Mouse (Mus musculus) C2C12 (cell line): ENCODE data around the gene Gpr108. TPM values are rescaled to one million over a fixed set of nuclear protein-coding genes. Genes with fewer than 3 reads are reported as not detected.

Source experiments
- H3K27me3 ChIP-seq: one replicate; pipeline ENCODE4 v1.6.1; 2011; ENCODE audit not compliant: control insufficient read depth, insufficient read depth, insufficient read length
- H3K36me3 ChIP-seq: one replicate; pipeline ENCODE4 v1.6.1; 2011; ENCODE audit not compliant: control insufficient read depth, insufficient read depth
- H3K4me3 ChIP-seq: one replicate; pipeline ENCODE4 v1.5.1; 2011; ENCODE audit warnings: mild to moderate bottlenecking, control low read depth; ENCODE audit not compliant: poor library complexity, insufficient read depth, severe bottlenecking
- H3K79me2 ChIP-seq: one replicate; pipeline ENCODE4 v1.6.1; 2011; ENCODE audit not compliant: control insufficient read depth, insufficient read depth
- H3K79me3 ChIP-seq: one replicate; pipeline ENCODE4 v1.6.1; 2011; ENCODE audit warnings: low read depth, control low read depth
- H3ac ChIP-seq: one replicate; pipeline ENCODE3; 2011; ENCODE audit warnings: low read depth; ENCODE audit not compliant: control insufficient read depth, insufficient read length
- CEBPB ChIP-seq: IDR thresholded peaks from one replicate; pipeline ENCODE4 v1.6.1; 2011; ENCODE audit warnings: low read depth, mild to moderate bottlenecking, control low read depth, moderate library complexity
- CTCF ChIP-seq: IDR thresholded peaks from one replicate; pipeline ENCODE4 v1.5.1; 2011; ENCODE audit not compliant: control insufficient read depth, insufficient read depth, insufficient read length
- FOSL1 ChIP-seq: IDR thresholded peaks from one replicate; pipeline ENCODE4 v1.8.0; 2011; ENCODE audit warnings: mild to moderate bottlenecking, low read length; ENCODE audit not compliant: poor library complexity, insufficient read depth, severe bottlenecking
- MAX ChIP-seq: IDR thresholded peaks from one replicate; pipeline ENCODE4 v1.6.1; 2011; ENCODE audit warnings: mild to moderate bottlenecking, control low read depth
- MYOD1 ChIP-seq: IDR thresholded peaks from one replicate; pipeline ENCODE4 v1.6.1; 2011; ENCODE audit warnings: low read depth; ENCODE audit not compliant: control insufficient read depth, insufficient read length
- MYOG ChIP-seq: IDR thresholded peaks from one replicate; pipeline ENCODE4 v1.6.1; 2011; ENCODE audit not compliant: control insufficient read depth, insufficient read length; ENCODE audit errors: extremely low read depth
- USF1 ChIP-seq: IDR thresholded peaks from one replicate; pipeline ENCODE4 v1.6.1; 2011; ENCODE audit warnings: low read depth, mild to moderate bottlenecking, control low read depth, moderate library complexity
- polyA plus RNA-seq: library from polyadenylated mRNA; unstranded; fragments of >200 nt; fragmentation: generic; extraction: Trizol; gene quantifications from one replicate; pipeline ENCODE4 v1.2.1, GENCODE M21; 2012; ENCODE audit warnings: missing spikeins

Gene Gpr108
- polyA plus RNA-seq, 1 experiment = 24.7 TPM

DNA sequence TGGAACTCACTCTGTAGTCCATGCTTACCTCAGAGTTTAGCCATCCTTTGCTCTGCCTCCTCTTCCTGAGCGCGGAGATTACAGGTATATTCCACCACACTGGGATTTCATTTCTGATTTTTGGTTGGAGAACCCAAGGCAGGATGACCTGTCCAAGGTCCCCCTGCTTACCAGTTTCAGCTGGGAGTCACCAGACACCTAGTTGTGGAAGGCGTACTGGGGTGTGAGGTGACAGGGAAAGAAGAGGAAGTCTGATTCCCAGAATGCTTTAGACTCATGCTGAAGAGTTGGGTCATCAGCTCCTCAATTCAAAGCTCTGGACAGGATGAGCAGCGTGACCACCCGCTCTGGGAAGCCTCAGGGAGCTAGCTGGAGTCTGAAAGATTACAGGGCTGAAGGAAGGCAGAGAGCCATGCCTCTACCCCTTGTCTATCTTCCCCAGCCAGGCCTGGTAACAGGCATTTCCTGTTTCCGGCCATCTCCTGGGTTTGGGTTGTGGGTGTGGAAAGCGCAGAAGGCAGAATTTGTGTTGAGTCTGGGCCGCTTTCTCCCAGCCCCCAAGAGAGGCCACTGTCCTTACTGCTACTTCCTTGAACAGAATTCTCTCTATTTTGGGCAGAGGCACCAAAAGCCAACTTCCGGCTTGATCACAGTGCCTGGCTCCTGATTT, 41.9 kb upstream of the Gpr108 start:
- peaks cover 10% of the 10 kb centered on the region for H3K27me3 ChIP-seq
- H3K4me3 ChIP-seq = no peak overlapping the region
- H3ac ChIP-seq = no peak overlapping the region
- H3K79me2 ChIP-seq = no peaks in the 10 kb centered on the region
- H3K79me3 ChIP-seq = no peaks in the 10 kb centered on the region
- no peaks in the 10 kb centered on the region for H3K36me3 ChIP-seq
- no peak for TF ChIP-seq MYOD1
- no peak for TF ChIP-seq USF1
- TF ChIP-seq FOSL1 = no peak
- TF ChIP-seq CTCF = no peak
- TF ChIP-seq MYOG = no peak
- no peak for TF ChIP-seq MAX
- no peak for TF ChIP-seq CEBPB

DNA sequence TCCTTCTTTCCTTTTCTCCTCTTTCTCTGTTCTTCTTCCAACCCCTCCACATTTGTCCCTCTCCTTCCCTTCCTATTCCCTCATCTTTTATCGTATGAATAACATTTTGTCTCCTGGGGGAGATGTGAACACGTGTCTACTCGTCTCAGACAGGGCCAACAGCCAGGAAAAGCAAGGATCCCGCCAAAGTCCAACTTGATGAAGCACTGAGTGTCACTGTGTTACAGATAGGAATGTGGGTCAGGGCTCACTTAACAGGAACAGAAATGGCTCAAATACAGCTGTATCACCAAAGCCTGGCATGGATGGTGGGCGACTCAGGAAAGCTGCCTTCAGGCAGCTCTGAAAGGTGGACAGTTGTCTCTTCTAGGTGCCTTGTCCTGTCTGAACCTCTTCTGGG, 41.0 kb upstream of the Gpr108 start:
- no peak overlapping the region for H3ac ChIP-seq
- H3K4me3 ChIP-seq = no peak overlapping the region
- TF ChIP-seq FOSL1 (no peak), MAX (no peak), MYOG (no peak), CTCF (no peak), MYOD1 (no peak), USF1 (no peak), CEBPB (no peak)
- H3K27me3 ChIP-seq = peaks cover 5% of the 10 kb centered on the region
- no peaks in the 10 kb centered on the region for H3K79me2 ChIP-seq
- H3K79me3 ChIP-seq = no peaks in the 10 kb centered on the region
- H3K36me3 ChIP-seq = no peaks in the 10 kb centered on the region

DNA sequence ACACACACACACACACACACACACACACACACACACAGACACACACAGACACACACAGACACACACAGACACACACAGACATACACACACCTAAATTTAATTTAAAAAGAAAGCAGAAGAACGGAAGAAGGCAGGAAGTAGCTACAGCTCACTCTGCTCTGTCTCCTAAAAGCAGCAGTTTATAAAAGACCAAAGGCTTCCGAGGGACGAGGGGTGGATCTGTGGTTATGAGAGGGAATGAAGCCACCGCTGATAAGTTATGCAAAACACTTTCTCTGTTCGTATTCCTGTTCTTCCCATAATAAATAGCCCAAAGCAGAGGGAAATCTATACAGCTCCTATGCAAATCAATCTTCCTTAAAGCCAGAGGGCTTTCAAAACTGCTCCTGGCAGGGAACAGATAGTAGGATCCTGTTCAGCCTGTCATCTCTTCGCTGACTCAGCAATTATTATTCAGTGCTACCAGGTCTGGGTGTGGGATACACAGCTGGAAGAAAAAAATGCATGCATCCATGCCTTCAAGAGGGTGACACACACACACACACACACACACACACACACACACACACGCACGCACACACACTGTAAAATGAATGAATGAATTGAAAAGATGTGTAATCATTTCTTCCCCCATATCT, 38.6 kb upstream of the Gpr108 start:
- peaks cover 21% of the 10 kb centered on the region for H3K27me3 ChIP-seq
- no peaks in the 10 kb centered on the region for H3K36me3 ChIP-seq
- H3K79me2 ChIP-seq = no peaks in the 10 kb centered on the region
- TF ChIP-seq MYOG = no peak
- TF ChIP-seq CTCF = no peak
- no peak overlapping the region for H3ac ChIP-seq
- no peak overlapping the region for H3K4me3 ChIP-seq
- no peaks in the 10 kb centered on the region for H3K79me3 ChIP-seq

DNA sequence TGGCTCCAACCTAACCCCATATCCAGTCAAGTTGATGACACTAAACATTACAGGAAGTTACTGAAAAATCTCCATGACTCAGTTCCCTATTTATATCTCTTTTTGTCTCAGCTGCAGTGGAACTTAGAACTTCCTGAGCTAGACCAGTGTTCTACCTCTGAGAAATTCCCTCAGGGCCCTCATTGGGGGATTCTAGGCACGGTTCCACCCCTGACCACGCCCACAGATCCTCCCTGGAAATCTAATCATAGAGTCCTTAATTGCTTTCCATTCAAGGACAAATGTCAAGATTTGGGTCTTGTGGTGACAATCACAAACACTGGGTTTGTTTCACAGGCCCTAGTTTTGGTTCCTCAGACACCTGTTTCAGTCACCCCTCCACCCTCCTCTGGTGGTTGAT, 36.8 kb upstream of the Gpr108 start:
- H3K36me3 ChIP-seq = no peaks in the 10 kb centered on the region
- H3K79me2 ChIP-seq = no peaks in the 10 kb centered on the region
- TF ChIP-seq USF1 (no peak), CTCF (no peak), MAX (no peak), FOSL1 (no peak), MYOG (no peak), MYOD1 (no peak), CEBPB (no peak)

DNA sequence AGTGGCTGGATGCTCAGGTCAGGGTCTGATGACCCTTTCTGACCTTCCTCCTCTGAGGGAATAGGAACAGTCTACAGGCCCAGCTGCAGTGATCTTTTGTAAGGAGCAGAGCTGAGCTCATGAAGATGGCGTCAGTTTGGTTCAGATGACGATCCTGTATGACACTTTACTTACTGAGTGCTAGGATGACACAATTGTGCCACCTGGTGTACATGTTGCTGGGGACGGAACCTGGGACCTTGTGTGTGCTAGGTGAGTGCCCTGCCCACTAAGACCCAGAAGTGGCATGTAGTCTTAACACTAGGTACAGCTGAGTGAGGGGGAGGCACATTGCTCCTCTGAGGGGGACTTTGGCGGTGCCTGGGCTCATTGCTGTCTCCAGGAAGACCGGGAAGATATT, 35.7 kb upstream of the Gpr108 start:
- no peaks in the 10 kb centered on the region for H3K79me2 ChIP-seq
- H3K4me3 ChIP-seq = no peak overlapping the region
- H3K36me3 ChIP-seq = no peaks in the 10 kb centered on the region
- no peak overlapping the region for H3ac ChIP-seq
- peaks cover 43% of the 10 kb centered on the region for H3K27me3 ChIP-seq
- no peak for TF ChIP-seq MAX
- no peak for TF ChIP-seq CEBPB
- no peaks in the 10 kb centered on the region for H3K79me3 ChIP-seq

More for the DNA sequence above, 36.8 kb upstream of the Gpr108 start:
- Histone ChIP-seq H3K79me3 (no peaks in the 10 kb centered on the region), H3ac (no peak overlapping the region), H3K27me3 (peaks cover 31% of the 10 kb centered on the region), H3K4me3 (no peak overlapping the region)

DNA sequence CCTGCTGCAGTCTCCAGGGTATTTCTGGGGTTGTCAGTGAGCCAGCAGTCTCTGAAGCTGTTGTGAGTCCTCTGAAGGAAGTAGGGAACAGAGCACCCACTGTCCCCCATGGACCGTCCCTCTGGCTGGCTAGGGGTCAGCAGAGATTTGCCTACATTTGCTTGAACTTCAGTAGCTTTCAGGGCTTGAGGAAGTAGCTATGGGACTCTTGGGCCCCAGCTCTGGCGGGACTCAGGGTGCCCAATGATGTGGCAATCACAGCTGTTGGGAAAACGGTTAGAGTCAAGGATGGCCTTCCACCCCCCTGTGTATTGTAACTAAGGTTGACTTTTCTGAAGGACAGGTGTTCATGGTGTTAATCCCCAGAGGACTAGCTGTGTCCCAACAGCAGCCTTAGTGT, 32.2 kb upstream of the Gpr108 start:
- no peak overlapping the region for H3ac ChIP-seq
- no peaks in the 10 kb centered on the region for H3K36me3 ChIP-seq
- H3K79me3 ChIP-seq = no peaks in the 10 kb centered on the region
- peaks cover 46% of the 10 kb centered on the region for H3K27me3 ChIP-seq
- TF ChIP-seq MAX (no peak), MYOD1 (no peak), FOSL1 (no peak), MYOG (no peak), CTCF (no peak), CEBPB (no peak), USF1 (no peak)
- H3K4me3 ChIP-seq = no peak overlapping the region
- H3K79me2 ChIP-seq = no peaks in the 10 kb centered on the region
